9 mouse cellular contexts compared by ENCODE assay signal in the genomic region with DNA sequence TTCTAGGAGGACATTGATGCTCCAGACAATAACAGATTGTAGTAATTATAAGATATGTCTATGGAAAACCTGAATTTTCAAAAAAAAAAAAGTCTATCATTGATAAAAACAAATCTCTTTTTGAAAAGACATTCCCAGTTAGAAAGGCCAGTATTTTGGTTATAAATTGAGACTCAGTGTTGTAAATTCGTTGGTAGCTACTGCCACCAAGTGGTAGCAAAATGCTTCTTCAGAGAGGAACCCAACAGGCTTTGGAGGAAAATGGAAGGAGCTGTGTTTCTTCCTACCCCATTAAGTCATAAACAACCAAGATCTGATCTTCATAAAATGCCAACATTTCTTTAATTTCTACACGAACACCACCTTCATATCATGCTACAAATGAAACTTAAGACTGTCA. TPM values are rescaled to one million over a fixed set of nuclear protein-coding genes. Genes with fewer than 3 reads are reported as not detected.
DNase-seq lines count a peak whose midpoint lies in the region; ATAC-seq lines count a peak whose summit lies in the region.
"Had no signal": no experiment of that assay in that cellular context is flagged by ENCODE, and none has a peak within 500 bp of the region (broad histone marks: within the 10 kb centered on the region; RNA-seq: fewer than 3 reads in every experiment).

No protein-coding gene starts in this region.

- H3K27me3 ChIP-seq in neural tube, embryonic 11.5 days (ENCODE audit: control insufficient read depth, insufficient read depth, low read length), result no peaks in the 10 kb centered on the region
- H3K27me3 ChIP-seq: heart, embryonic 13.5 days had no signal

- no peaks in the 10 kb centered on the region for H3K36me3 ChIP-seq in neural tube, embryonic 11.5 days (ENCODE audit: control insufficient read depth, insufficient read depth, low read length)
- H3K36me3 ChIP-seq: heart, embryonic 13.5 days had no signal

- no peaks in the 10 kb centered on the region for H3K9me3 ChIP-seq in neural tube, embryonic 11.5 days (ENCODE audit: control insufficient read depth, low read length)
- H3K9me3 ChIP-seq: heart, embryonic 13.5 days had no signal

- no peak overlapping the region for H3K4me3 ChIP-seq in neural tube, embryonic 11.5 days (ENCODE audit: low read depth, low read length)
- H3K4me3 ChIP-seq: heart, embryonic 13.5 days had no signal

- intact Hi-C loops in heart, postnatal 14 days (cut with DNase I), result loop anchor here (5.0 kb wide), 3 partner anchors 554 to 1049 kb away; no protein-coding TSS in a partner anchor
- intact Hi-C loops in left cerebral cortex, postnatal 4 days (cut with DNase I), result loop anchor here (5.0 kb wide), 2 partner anchors 989 to 1049 kb away; no protein-coding TSS in a partner anchor

- H3K27ac ChIP-seq in neural tube, embryonic 11.5 days (ENCODE audit: low read depth, low read length), result no peak overlapping the region
- H3K27ac ChIP-seq: heart, embryonic 13.5 days had no signal

- peak; percentile 0 to 49 for DNase-seq in adrenal gland, postnatal 36 days
- DNase-seq in adrenal gland, adult 2 months, result no peak
- DNase-seq in neural tube, embryonic 11.5 days (ENCODE audit: low spot score), result peak; percentile 35
- DNase-seq in neural tube, embryonic 10.5 days (ENCODE audit: extremely low spot score, low spot score), result no peak
- peak; percentile 5 for DNase-seq in c-Kit-positive CD71-positive TER-119-positive erythroid progenitor cells, embryonic 14.5 days (ENCODE audit: low spot score)
- peak; percentile 17 to 62 for DNase-seq in heart, postnatal 14 days
- DNase-seq in left cerebral cortex, postnatal 4 days, result peak; percentile 38
- DNase-seq in right cerebral cortex, postnatal 25 days, result peak; percentile 15

- H3K9ac ChIP-seq in neural tube, embryonic 11.5 days (ENCODE audit: low read length), result no peak overlapping the region
- H3K9ac ChIP-seq: heart, embryonic 13.5 days had no signal

- ATAC-seq in neural tube, embryonic 11.5 days (ENCODE audit: insufficient read depth, low FRiP score, low TSS enrichment), result peak; percentile 49

- WGBS in neural tube, embryonic 11.5 days, result 1% methylated on average over 2 of the region's 2 CpGs

- H3K4me1 ChIP-seq in neural tube, embryonic 11.5 days (ENCODE audit: control insufficient read depth, insufficient read depth, low read length), result no peaks in the 10 kb centered on the region
- H3K4me1 ChIP-seq: heart, embryonic 13.5 days had no signal

- H3K4me2 ChIP-seq in neural tube, embryonic 11.5 days (ENCODE audit: low read depth), result no peak overlapping the region
- H3K4me2 ChIP-seq: heart, embryonic 13.5 days had no signal

RNA-seq across cellular contexts. Expression of a gene that starts 36.1 kb away (rescaled TPM):
- 1 to 10 TPM; 2.8 to 5.1 TPM for total RNA-seq in adrenal gland, postnatal 36 days (2021)
- 10 to 100 TPM in 1 of 2 experiments, 1 to 10 TPM in 1; 3.6 to 10.1 TPM for total RNA-seq in adrenal gland, adult 2 months (2021)
- polyA plus RNA-seq in adrenal gland, adult 2 months (2012; rRNA removed), result 0.07 and 0.93 TPM in 2 replicates
- polyA plus RNA-seq in neural tube, embryonic 11.5 days (2014; fragmentation: Nextera tagmentation; extraction: Ambion mirVana), result 1.5 and 1.8 TPM in 2 replicates
- total RNA-seq in heart, postnatal 14 days (2021), result under 1 TPM; 0.31 to 0.41 TPM
- total RNA-seq in left cerebral cortex, postnatal 4 days (2021), result 10 to 100 TPM; 12.1 to 12.9 TPM

Comparison
In these comparisons a context has a peak if more than half of its experiments do, and no peak if none do; other contexts are left out.
1. DNase-seq: peak in adrenal gland, postnatal 36 days (2 of 2), neural tube, embryonic 11.5 days (single experiment), c-Kit-positive CD71-positive TER-119-positive erythroid progenitor cells, embryonic 14.5 days (single experiment), heart, postnatal 14 days (2 of 2), left cerebral cortex, postnatal 4 days (single experiment) and right cerebral cortex, postnatal 25 days (single experiment); none in adrenal gland, adult 2 months (single experiment) and neural tube, embryonic 10.5 days (single experiment).